Mouse (Mus musculus) ES-E14 (cell line): ENCODE measurements at regions not wholly inside any gene's neighbourhood (a gene's known extent, or its start where the extent isn't known, plus 50 kb on each side); places are given as distances from the start of the nearest gene placed in this dataset.

Experiments
- CHD2 ChIP-seq: IDR thresholded peaks from 2 replicates; pipeline ENCODE4 v1.6.1; 2014; ENCODE audit warnings: mild to moderate bottlenecking, low read depth, low read length, inconsistent platforms
- HCFC1 ChIP-seq: IDR thresholded peaks from 2 replicates; pipeline ENCODE4 v1.6.1; 2012; ENCODE audit warnings: low read length, inconsistent platforms, borderline replicate concordance; ENCODE audit not compliant: insufficient read depth
- MAFK ChIP-seq: IDR thresholded peaks from 2 replicates; pipeline ENCODE4 v1.6.1; 2014; ENCODE audit warnings: mild to moderate bottlenecking, low read depth, low read length, inconsistent platforms; ENCODE audit not compliant: insufficient read depth
- ZC3H11A ChIP-seq: IDR thresholded peaks from 2 replicates; pipeline ENCODE4 v1.6.1; 2012; ENCODE audit warnings: low read depth, mild to moderate bottlenecking, inconsistent platforms, low read length, borderline replicate concordance
- ZNF384 ChIP-seq: IDR thresholded peaks from 2 replicates; pipeline ENCODE4 v1.6.1; 2012; ENCODE audit warnings: low read depth, low read length, inconsistent platforms

- TF ChIP-seq HCFC1 (no peak), ZNF384 (no peak), ZC3H11A (no peak), CHD2 (no peak), MAFK (no peak)
Observed at GRCm38 (mm10) chr3:39776278-39777039, 754.6 kb upstream of the Intu start.
